Mouse (Mus musculus): ENCODE measurements around the gene Dnmt3b. TPM values are rescaled to one million over a fixed set of nuclear protein-coding genes. Genes with fewer than 3 reads are reported as not detected.

Dnmt3b gene
- polyA plus RNA-seq, 1 experiment from 2014 or later: 2.9 TPM

DNA sequence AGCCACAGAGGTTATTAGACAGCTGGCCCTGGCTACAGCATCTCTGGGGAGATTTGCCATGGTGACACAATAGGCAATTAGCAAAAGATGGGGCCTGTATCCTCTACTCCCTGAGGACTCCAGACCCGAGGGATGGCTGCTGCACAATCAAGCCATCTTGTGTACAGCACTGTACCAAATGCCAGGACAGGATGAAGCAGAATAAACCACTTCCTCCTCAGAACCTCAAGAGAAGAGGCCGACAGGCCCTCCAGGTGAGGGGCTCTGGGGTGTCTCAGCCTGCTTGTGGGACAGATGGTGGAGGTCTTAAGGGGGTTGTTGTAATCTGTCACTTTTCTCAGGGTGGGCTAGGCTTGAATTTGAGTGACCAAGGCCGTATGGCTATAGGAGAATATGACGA is 84.8 kb downstream of the Dnmt3b start:
- Histone ChIP-seq H3K9me3 (ENCODE audit: control insufficient read depth) (no peaks in the 10 kb centered on the region), H3K4me3 (ENCODE audit: low read depth, low read length) (no peak overlapping the region)
- WGBS: 78% methylated on average over 4 of the region's 4 CpGs

More for the DNA sequence above, 84.8 kb downstream of the Dnmt3b start:
- no peak for TF ChIP-seq CTCF (IDR thresholded peaks at IDR 0.05; ENCODE audit: low read depth)
- Histone ChIP-seq H3K27ac (ENCODE audit: low read depth, low read length) (no peak overlapping the region), H3K4me2 (replicated peaks; ENCODE audit: low read depth) (no peak overlapping the region), H3K36me3 (ENCODE audit: control insufficient read depth, insufficient read depth) (no peaks in the 10 kb centered on the region), H3K27me3 (replicated peaks; ENCODE audit: control insufficient read depth, insufficient read depth, low read length) (no peaks in the 10 kb centered on the region), H3K4me1 (replicated peaks; ENCODE audit: control insufficient read depth, insufficient read depth, low read length) (no peaks in the 10 kb centered on the region), H3K9ac (ENCODE audit: low read depth, low read length) (no peak overlapping the region)
- ATAC-seq: no peak

Other genes with a start within 250 kb of the Dnmt3b start
- gene 4930404H24Rik, start 156.7 kb upstream of the Dnmt3b start, polyA plus RNA-seq (2015; fragmentation: Nextera tagmentation; extraction: Ambion mirVana): not detected in 2 replicates
- 21.9 and 25.2 TPM in 2 replicates for gene Nol4l, start 119.5 kb upstream of the Dnmt3b start, polyA plus RNA-seq (2015; fragmentation: Nextera tagmentation; extraction: Ambion mirVana)
- gene Commd7, start 16.7 kb upstream of the Dnmt3b start, polyA plus RNA-seq (2015; fragmentation: Nextera tagmentation; extraction: Ambion mirVana): 74.8 and 84.7 TPM in 2 replicates
- gene Dnmt3c, start 47.2 kb downstream of the Dnmt3b start, polyA plus RNA-seq (2015; fragmentation: Nextera tagmentation; extraction: Ambion mirVana): not detected in 2 replicates
- 144 and 149 TPM in 2 replicates for gene Mapre1, start 91.8 kb downstream of the Dnmt3b start, polyA plus RNA-seq (2015; fragmentation: Nextera tagmentation; extraction: Ambion mirVana)
- 0.04 and 0.13 TPM in 2 replicates for gene Efcab8, start 130.5 kb downstream of the Dnmt3b start, polyA plus RNA-seq (2015; fragmentation: Nextera tagmentation; extraction: Ambion mirVana)
- gene Sun5, start 221.6 kb downstream of the Dnmt3b start, polyA plus RNA-seq (2015; fragmentation: Nextera tagmentation; extraction: Ambion mirVana): not detected in 2 replicates
- not detected in 2 replicates for gene Bpifb2, start 225.6 kb downstream of the Dnmt3b start, polyA plus RNA-seq (2015; fragmentation: Nextera tagmentation; extraction: Ambion mirVana)